Mouse (Mus musculus) thymus, adult 2 months (tissue): ENCODE results near the gene Gpr155. TPM values are rescaled to one million over a fixed set of nuclear protein-coding genes. Genes with fewer than 3 reads are reported as not detected.

Source experiments
- DNase-seq: peaks from one replicate; pipeline ENCODE4 v3.0.0; 2021
- H3K27ac ChIP-seq: fragments of 200-500 bp; 2 replicates; pipeline ENCODE4 v1.5.1; 2012; ENCODE audit warnings: low read length, control low read depth; ENCODE audit not compliant: control insufficient read depth, insufficient read depth
- H3K27me3 ChIP-seq: fragments of 200-500 bp; 2 replicates; pipeline ENCODE4 v1.6.1; 2012; ENCODE audit warnings: mild to moderate bottlenecking, low read length, moderate library complexity, mixed read lengths; ENCODE audit not compliant: control insufficient read depth, insufficient read depth
- H3K36me3 ChIP-seq: fragments of 200-500 bp; 2 replicates; pipeline ENCODE4 v1.6.1; 2012; ENCODE audit warnings: mild to moderate bottlenecking, low read length, moderate library complexity; ENCODE audit not compliant: control insufficient read depth, insufficient read depth
- H3K4me1 ChIP-seq: fragments of 200-500 bp; replicated peaks from 2 replicates; pipeline ENCODE4 v1.6.1; 2012; ENCODE audit warnings: low read length; ENCODE audit not compliant: control insufficient read depth, insufficient read depth
- H3K4me3 ChIP-seq: fragments of 200-500 bp; 2 replicates; pipeline ENCODE4 v1.5.1; 2012; ENCODE audit warnings: mild to moderate bottlenecking, low read length, control low read depth, moderate library complexity; ENCODE audit not compliant: control insufficient read depth, insufficient read depth
- CTCF ChIP-seq: fragments of 200-500 bp; IDR thresholded peaks from 2 replicates; pipeline ENCODE4 v1.5.1; 2012; ENCODE audit warnings: mild to moderate bottlenecking, control low read depth, low read length, moderate library complexity, borderline replicate concordance; ENCODE audit not compliant: control insufficient read depth, poor library complexity, insufficient read depth; ENCODE audit errors: extremely low read depth
- POLR2A ChIP-seq: fragments of 200-500 bp; IDR thresholded peaks from 2 replicates; pipeline ENCODE4 v1.6.1; 2012; ENCODE audit warnings: mild to moderate bottlenecking, low read length, control low read depth, moderate library complexity; ENCODE audit not compliant: control insufficient read depth, poor library complexity, insufficient read depth; ENCODE audit errors: extremely low read depth
- WGBS: fragments of 180-500 bp; shearing (Covaris S2); methylation state at CpG from one replicate; pipeline ENCODE4 v1.1.7; 2018; 5-methylcytosine and 5-hydroxymethylcytosine counted together
- polyA plus RNA-seq: library from polyadenylated mRNA; depleted of rRNA; stranded (reverse); fragments of >200 nt; gene quantifications from 2 replicates; pipeline ENCODE4 v1.2.3, GENCODE M21; 2012

The Gpr155 gene
- polyA plus RNA-seq, 1 experiment, result 3.1 TPM

- DNase-seq, result no peak
- H3K4me3 ChIP-seq, result no peak overlapping the region
- TF ChIP-seq CTCF (no peak), POLR2A (no peak)
- H3K27ac ChIP-seq, result no peak overlapping the region
- whole genome bisulfite sequencing, result 88% methylated on average over 5 of the region's 5 CpGs
- H3K36me3 ChIP-seq, result no peaks in the 10 kb centered on the region
- no peaks in the 10 kb centered on the region for H3K27me3 ChIP-seq
- no peaks in the 10 kb centered on the region for H3K4me1 ChIP-seq
Measured at GRCm38 (mm10) chr2:73379656-73380055, 6.7 kb downstream of the Gpr155 start.

DNA sequence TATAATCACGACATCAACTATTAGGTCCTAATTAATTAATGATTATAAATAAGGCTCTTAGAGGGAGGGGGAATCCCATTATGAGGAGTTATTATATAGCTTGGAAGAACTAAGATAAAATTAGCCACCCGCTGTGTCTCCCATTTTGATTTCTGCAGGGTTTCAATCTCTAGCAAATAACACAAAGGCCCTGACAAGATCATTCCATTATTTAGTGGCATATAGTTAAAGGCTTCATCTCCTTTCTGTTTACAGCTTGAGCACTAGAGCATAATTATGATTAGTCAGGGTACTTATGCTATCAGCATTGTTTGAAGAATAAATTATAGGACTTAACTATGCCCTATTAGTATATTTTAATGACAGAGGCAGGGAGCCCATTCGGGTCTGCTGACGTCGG lies 8.0 kb downstream of the Gpr155 start:
- H3K4me1 ChIP-seq, result no peaks in the 10 kb centered on the region
- H3K4me3 ChIP-seq, result no peak overlapping the region
- no peaks in the 10 kb centered on the region for H3K27me3 ChIP-seq
- 96% methylated on average over 5 of the region's 5 CpGs for WGBS
- H3K36me3 ChIP-seq, result no peaks in the 10 kb centered on the region
- no peak overlapping the region for H3K27ac ChIP-seq
- DNase-seq, result no peak
- TF ChIP-seq POLR2A (no peak), CTCF (no peak)

DNA sequence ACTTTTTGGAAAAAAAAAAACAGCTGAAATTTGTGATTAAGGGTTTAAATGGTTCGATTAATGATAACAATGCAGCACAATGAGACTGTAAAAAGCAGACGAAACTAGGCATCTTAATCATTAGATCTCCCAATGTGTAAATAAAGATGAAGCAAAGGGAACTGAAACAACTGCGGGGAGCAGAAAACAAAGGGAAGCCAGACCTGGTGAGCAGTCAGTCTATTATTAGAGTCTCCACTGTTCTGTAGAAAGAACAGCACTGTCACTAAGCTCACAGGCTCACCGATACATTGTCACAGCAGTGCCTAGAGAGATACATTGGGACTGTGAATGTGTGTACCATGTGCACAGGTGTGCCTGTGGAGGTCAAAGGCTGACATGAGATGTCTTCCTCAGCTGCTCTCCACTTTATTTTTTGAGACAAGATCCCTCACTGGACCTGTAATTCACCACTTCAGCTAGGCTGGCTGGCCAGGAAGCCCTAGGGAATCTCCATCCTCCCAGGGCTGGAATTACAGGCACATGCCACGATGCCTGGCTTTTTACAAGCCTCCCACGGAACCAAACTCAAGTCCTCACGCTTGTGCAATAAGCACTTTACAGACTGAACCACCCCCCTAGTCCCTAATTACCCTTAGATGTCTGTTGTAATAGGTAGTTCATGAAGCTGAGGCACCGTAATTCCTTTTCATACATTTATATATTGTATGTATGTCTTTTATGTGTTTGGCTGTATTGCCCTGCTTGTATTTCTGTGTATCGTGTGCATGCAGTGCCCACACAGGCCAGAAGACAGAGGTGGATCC lies 14.6 kb downstream of the Gpr155 start:
- no peak for DNase-seq
- 75% methylated on average over 9 of the region's 9 CpGs for WGBS
- Histone ChIP-seq H3K27me3 (no peaks in the 10 kb centered on the region), H3K4me1 (no peaks in the 10 kb centered on the region), H3K27ac (no peak overlapping the region), H3K4me3 (no peak overlapping the region), H3K36me3 (no peaks in the 10 kb centered on the region)
- no peak for TF ChIP-seq CTCF
- TF ChIP-seq POLR2A, result no peak

GRCm38 (mm10) chr2:73363448-73363847 lies 22.9 kb downstream of the Gpr155 start:
- no peaks in the 10 kb centered on the region for H3K4me1 ChIP-seq
- no peak overlapping the region for H3K4me3 ChIP-seq
- no peak overlapping the region for H3K27ac ChIP-seq
- TF ChIP-seq POLR2A, result no peak
- TF ChIP-seq CTCF, result no peak
- DNase-seq, result no peak
- no peaks in the 10 kb centered on the region for H3K36me3 ChIP-seq
- no peaks in the 10 kb centered on the region for H3K27me3 ChIP-seq
- 77% methylated on average over 5 of the region's 5 CpGs for WGBS

DNA sequence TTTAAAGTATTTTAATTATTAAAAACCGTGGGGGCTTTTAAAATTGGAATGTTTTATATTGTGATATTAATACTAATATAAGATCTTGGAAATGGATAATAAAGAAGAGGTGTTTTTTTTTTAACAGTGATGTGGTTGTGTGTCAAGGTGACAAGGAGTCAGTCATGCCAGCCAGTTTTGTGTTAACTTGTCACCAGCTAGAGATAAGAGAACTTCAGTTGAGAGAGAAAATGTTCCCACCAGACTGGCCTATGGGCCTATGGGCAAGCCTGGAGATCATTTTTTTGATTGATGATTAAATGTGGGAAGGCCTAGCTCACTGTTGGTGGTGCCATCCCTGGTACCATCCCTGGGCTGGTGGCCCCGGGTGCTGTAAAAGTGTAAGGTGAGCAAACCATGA lies 25.8 kb downstream of the Gpr155 start:
- H3K36me3 ChIP-seq, result no peaks in the 10 kb centered on the region
- H3K27ac ChIP-seq, result no peak overlapping the region
- H3K27me3 ChIP-seq, result no peaks in the 10 kb centered on the region
- no peaks in the 10 kb centered on the region for H3K4me1 ChIP-seq
- no peak for DNase-seq
- H3K4me3 ChIP-seq, result no peak overlapping the region
- TF ChIP-seq POLR2A (no peak), CTCF (no peak)
- 95% methylated on average over 2 of the region's 2 CpGs for WGBS

DNA sequence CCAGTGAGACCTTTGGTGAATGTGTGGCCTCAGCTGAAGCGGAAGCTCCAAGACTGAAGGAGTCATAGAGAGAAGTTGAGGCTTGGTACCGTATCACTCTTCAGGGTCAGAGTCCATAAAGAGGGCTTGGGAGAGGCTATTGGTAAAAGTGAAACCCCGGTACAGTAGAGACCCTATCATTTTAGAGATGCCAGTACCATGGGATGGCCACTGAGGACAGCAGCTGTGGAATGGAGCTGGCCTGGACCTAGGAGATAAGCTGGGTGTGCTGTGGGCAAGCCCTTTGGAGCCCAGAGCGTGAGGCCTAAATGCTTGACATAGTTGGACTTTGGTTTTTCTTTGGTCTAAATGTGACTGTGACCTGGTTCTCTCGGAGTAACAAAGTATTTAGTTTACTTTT lies 26.4 kb downstream of the Gpr155 start:
- DNase-seq, result no peak
- H3K4me3 ChIP-seq, result no peak overlapping the region
- H3K4me1 ChIP-seq, result no peaks in the 10 kb centered on the region
- no peaks in the 10 kb centered on the region for H3K36me3 ChIP-seq
- no peak for TF ChIP-seq CTCF
- TF ChIP-seq POLR2A, result no peak
- H3K27me3 ChIP-seq, result no peaks in the 10 kb centered on the region
- 95% methylated on average over 5 of the region's 5 CpGs for WGBS
- no peak overlapping the region for H3K27ac ChIP-seq
